Mouse (Mus musculus) megakaryocyte, adult 5-6 weeks (primary cell): ENCODE data around the gene Acp2. TPM values are rescaled to one million over a fixed set of nuclear protein-coding genes. Genes with fewer than 3 reads are reported as not detected.
"Not testable (repeated sequence)": the region's sequence is repeated elsewhere in the genome, so short reads cannot be mapped to it uniquely, and the experiment has no call there.

Source experiments
- ATAC-seq: 2 replicates; pipeline ENCODE4 v1.8.0; 2016; ENCODE audit warnings: mild to moderate bottlenecking, inconsistent platforms; ENCODE audit not compliant: poor library complexity, severe bottlenecking
- total RNA-seq, 2 experiments: library from RNA; stranded (forward) in 1 of 2; stranded (reverse) in 1 of 2; fragments of 153-499, 151-499 nt in 1 of 2; fragments of 221-1000, 200-1000 nt in 1 of 2; gene quantifications; 2 replicates each; pipeline versions ENCODE4 v1.2.3 to v1.2.4; 2015 to 2017

Gene Acp2
- total RNA-seq, 2 experiments from 2014 or later = 7.1 to 8.0 TPM

GRCm38 (mm10) chr2:91190501-91190900 lies 12.2 kb upstream of the Acp2 start:
- no peak for ATAC-seq

- peak; percentile 95 for ATAC-seq
Observed at GRCm38 (mm10) chr2:91194624-91195332, 7.9 kb upstream of the Acp2 start.

GRCm38 (mm10) chr2:91196577-91197001 lies 6.1 kb upstream of the Acp2 start:
- ATAC-seq = no peak

GRCm38 (mm10) chr2:91198888-91199287 lies 3.8 kb upstream of the Acp2 start:
- no peak for ATAC-seq

GRCm38 (mm10) chr2:91202972-91203656 lies 429 bp downstream of the Acp2 start:
- ATAC-seq = no peak

GRCm38 (mm10) chr2:91206254-91206775 lies 3.6 kb downstream of the Acp2 start:
- ATAC-seq = 0 out of 2 replicates have a peak, but pooled peaks have one; percentile 21

GRCm38 (mm10) chr2:91213311-91213710 lies 10.6 kb downstream of the Acp2 start:
- ATAC-seq = no peak

- no peak for ATAC-seq
Observed at GRCm38 (mm10) chr2:91217032-91217431, 14.3 kb downstream of the Acp2 start.

- ATAC-seq = no peak
Observed at GRCm38 (mm10) chr2:91220501-91220900, 17.8 kb downstream of the Acp2 start.

GRCm38 (mm10) chr2:91223614-91224013 lies 20.9 kb downstream of the Acp2 start:
- ATAC-seq = no peak

GRCm38 (mm10) chr2:91229735-91230134 lies 27.1 kb downstream of the Acp2 start:
- no peak for ATAC-seq

GRCm38 (mm10) chr2:91236601-91237510 lies 34.2 kb downstream of the Acp2 start, which contains the start of gene Ddb2:
TSS of gene Ddb2 (minus strand) at chr2:91236982.
- ATAC-seq = peak; percentile 98

- ATAC-seq = not testable (repeated sequence)
Observed at GRCm38 (mm10) chr2:91237511-91238080, 34.9 kb downstream of the Acp2 start.

GRCm38 (mm10) chr2:91242547-91242946 lies 39.9 kb downstream of the Acp2 start:
- ATAC-seq = peak; percentile 59

- no peak for ATAC-seq
Observed at GRCm38 (mm10) chr2:91243416-91243815, 40.7 kb downstream of the Acp2 start.

- ATAC-seq = no peak
Observed at GRCm38 (mm10) chr2:91244557-91245228, 42.0 kb downstream of the Acp2 start.

- no peak for ATAC-seq
Observed at GRCm38 (mm10) chr2:91248366-91248765, 45.7 kb downstream of the Acp2 start.

- ATAC-seq = no peak
Observed at GRCm38 (mm10) chr2:91252001-91252400, 49.3 kb downstream of the Acp2 start.

GRCm38 (mm10) chr2:91252512-91252911 lies 49.8 kb downstream of the Acp2 start:
- ATAC-seq = no peak
